Mouse (Mus musculus): ENCODE data around the gene Gm2016. TPM values are rescaled to one million over a fixed set of nuclear protein-coding genes. Genes with fewer than 3 reads are reported as not detected.

Gm2016 gene
- not detected for polyA plus RNA-seq (2017; shearing (Covaris generic))

DNA sequence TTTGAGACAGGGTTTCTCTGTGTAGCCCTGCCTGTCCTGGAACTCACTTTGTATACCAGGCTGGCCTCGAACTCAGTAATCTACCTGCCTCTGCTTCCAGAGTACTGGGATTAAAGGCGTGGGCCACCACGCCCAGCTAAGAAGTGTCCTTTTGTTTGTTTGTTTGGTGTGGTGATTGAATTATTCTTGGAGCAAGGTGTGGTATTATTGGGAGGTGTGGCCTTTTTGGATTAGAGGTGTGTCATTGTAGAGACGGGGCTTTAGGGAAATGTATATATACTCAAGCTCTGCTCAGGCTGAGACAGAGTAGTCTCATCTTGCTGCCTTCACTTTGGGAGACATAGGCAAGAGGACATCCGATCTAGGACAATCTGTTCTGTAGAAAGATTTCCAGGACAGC lies at the start of gene Gm2016:
Gm2016 (plus strand) TSS at position 301 of the 400 bp plus-strand sequence.

GRCm38 (mm10) chr12:87842239-87842638 lies 31.6 kb upstream of the Gm2016 start, which contains the start of gene Gm2001:
TSS of gene Gm2001 (minus strand) at chr12:87842339.

GRCm38 (mm10) chr12:87895070-87895469 lies 21.2 kb downstream of the Gm2016 start, which contains the start of gene Gm2022:
TSS of gene Gm2022 (plus strand) at chr12:87895370.

GRCm38 (mm10) chr12:87919721-87920120 lies 45.8 kb downstream of the Gm2016 start, which contains the start of gene Gm2035:
TSS of gene Gm2035 (minus strand) at chr12:87919857.

Other genes with a start within 250 kb of the Gm2016 start
- gene Gm16381, start 229.5 kb upstream of the Gm2016 start, polyA plus RNA-seq (2017; shearing (Covaris generic)): not detected
- gene Gm21319, start 98.3 kb upstream of the Gm2016 start, polyA plus RNA-seq (2017; shearing (Covaris generic)): under 1 TPM in 1 of 2 experiments, not detected in 1; 0.10 TPM
- gene Gm21936, start 78.6 kb upstream of the Gm2016 start, polyA plus RNA-seq (2017; shearing (Covaris generic)): under 1 TPM in 1 of 2 experiments, not detected in 1; 0.48 TPM
- gene BB287469, start 57.5 kb upstream of the Gm2016 start, polyA plus RNA-seq (2017; shearing (Covaris generic)): not detected
- gene Gm2001, start 31.7 kb upstream of the Gm2016 start, polyA plus RNA-seq (2017; shearing (Covaris generic)): not detected
- gene Gm2022, start 21.3 kb downstream of the Gm2016 start, polyA plus RNA-seq (2017; shearing (Covaris generic)): not detected
- gene Gm2035, start 45.8 kb downstream of the Gm2016 start, polyA plus RNA-seq (2017; shearing (Covaris generic)): not detected
- not detected for gene Gm2042, start 80.0 kb downstream of the Gm2016 start, polyA plus RNA-seq (2017; shearing (Covaris generic))
- gene Gm2075, start 137.8 kb downstream of the Gm2016 start, polyA plus RNA-seq (2017; shearing (Covaris generic)): not detected
- not detected for gene Gm6803, start 144.7 kb downstream of the Gm2016 start, polyA plus RNA-seq (2017; shearing (Covaris generic))
- not detected for gene Gm2056, start 152.9 kb downstream of the Gm2016 start, polyA plus RNA-seq (2017; shearing (Covaris generic))
- not detected for gene Gm16368, start 209.6 kb downstream of the Gm2016 start, polyA plus RNA-seq (2017; shearing (Covaris generic))

Data from activated CD4-positive, CD25-positive, alpha-beta regulatory T cell (primary cell).